Mouse (Mus musculus) c-Kit-positive CD71-negative TER-119-negative erythroid progenitor cells, embryonic 14.5 days (primary cell): ENCODE measurements at regions not wholly inside any gene's neighbourhood (a gene's known extent, or its start where the extent isn't known, plus 50 kb on each side); places are given as distances from the start of the nearest gene placed in this dataset.

Experiments
- DNase-seq: peaks from one replicate; pipeline ENCODE4 v3.0.0-alpha.2; 2013; ENCODE audit warnings: low read depth

DNA sequence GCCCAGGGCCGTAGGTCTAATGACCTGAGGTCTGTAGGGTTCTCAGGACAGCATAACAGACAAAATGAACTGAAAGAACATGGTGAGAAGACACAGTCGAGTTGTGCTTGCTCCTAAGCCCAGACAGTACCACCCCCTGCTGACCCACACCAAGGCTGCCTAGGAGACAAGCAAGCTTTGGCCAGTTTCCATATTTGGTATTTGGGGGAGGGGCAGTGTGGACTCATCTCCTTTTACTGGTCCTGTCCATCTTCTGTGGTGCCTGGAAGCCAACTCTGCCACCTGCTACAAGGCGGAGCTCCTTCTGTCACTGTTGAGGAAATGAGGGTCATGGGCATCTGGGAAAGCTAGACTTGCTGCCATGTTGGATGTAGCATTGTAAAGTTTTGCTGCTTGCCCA is 68.9 kb downstream of the Tex29 start:
- no peak for DNase-seq

DNA sequence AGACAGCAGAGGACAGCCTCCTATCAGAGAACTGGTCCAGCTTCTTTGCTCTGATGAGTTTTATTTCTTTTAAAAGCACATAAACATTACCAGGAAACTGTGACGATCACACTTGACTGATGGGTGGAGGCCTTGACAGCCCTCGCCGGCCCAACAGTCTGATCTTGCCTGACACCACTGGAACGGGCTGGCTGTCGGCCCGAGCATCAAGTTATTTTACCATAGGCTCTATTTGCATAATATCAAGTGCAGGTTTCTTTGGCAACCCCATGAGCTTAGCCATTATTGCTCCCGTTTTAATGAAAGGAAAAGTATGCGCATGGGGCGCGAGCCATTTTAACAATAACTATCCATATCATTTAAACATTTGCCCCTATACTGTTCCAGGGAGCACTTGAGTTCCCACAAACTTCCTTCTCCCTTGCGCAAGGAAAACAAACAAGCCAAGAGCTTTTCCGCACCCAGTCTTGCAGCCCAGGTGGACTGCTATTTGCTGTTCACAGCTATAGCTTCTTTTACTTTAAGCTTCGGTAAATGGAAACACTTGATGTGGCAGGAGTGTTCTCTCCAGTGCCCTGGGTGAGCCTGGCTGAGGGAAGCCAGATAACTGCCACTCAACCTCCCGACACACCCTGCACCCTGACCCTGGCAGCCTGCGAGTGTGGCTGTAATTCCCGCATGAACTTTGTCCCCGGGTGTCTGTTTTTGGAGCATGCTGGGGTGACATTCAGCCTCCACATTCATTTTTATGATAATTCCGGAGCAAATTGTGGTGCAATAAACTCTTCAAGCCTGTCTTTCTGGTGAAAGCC is 71.6 kb downstream of the Tex29 start:
- no peak for DNase-seq

- DNase-seq = no peak
Observed at GRCm38 (mm10) chr8:11912451-11913128, 72.3 kb downstream of the Tex29 start.

DNA sequence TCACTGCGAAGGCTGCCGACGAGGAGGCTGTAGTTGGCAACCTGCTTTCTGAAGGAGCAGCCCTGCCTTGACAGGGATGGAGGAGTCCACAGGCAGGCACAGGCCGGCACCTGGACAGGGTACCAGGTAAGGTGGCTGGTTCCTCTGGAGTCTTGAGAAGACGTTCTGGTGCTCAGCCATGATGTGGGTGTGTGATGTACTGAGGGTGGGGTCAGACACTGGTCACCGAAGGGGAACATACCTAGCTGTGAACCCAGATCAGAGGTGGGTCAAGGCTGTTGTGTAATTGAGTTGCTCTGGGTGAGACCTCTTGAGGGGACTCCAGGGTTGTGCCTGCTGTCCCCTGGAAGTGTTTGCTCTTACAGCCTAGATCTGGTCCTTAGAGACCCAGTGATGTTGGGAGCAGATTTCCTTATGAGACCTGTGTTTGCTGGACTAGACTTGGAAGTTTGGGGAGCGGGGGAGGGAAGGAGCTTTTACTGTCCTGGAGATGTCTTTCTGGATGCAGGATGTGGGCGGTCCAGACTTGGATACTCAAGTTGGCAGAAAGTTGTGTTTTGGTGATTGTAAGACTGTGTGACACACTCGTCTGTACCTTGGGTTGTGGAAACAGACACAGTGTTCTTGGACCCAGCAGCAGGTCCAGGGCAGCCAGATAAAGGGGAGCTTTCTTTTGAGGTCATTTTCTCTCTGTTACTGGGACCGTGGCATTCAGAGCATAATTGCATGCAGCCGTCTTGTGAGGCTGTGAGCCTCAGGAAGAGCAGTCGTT is 73.0 kb downstream of the Tex29 start:
- no peak for DNase-seq

- DNase-seq = no peak
Observed at GRCm38 (mm10) chr8:11914131-11914530, 73.9 kb downstream of the Tex29 start.

GRCm38 (mm10) chr8:11914681-11915474 is 74.6 kb downstream of the Tex29 start:
- DNase-seq = no peak

DNA sequence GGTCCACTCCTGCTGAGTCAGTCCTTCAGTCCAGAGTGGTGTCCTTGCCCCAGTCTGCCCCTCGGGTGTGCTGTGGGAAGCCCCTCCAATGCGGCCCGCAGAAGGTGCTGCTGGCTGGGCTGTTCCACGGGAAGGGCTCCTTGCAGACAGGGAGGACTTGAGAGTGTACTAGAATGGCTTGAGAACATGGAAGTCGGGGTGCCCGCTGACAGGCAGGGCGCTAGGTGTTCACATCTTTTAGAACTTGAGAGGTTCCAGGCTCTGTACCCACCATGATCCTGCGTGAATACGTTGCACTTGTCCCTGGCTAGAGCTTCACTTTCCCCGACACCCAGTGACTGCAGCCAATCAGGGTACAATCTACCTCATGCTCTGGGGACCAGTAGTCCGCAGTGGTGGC is 75.4 kb downstream of the Tex29 start:
- no peak for DNase-seq

DNA sequence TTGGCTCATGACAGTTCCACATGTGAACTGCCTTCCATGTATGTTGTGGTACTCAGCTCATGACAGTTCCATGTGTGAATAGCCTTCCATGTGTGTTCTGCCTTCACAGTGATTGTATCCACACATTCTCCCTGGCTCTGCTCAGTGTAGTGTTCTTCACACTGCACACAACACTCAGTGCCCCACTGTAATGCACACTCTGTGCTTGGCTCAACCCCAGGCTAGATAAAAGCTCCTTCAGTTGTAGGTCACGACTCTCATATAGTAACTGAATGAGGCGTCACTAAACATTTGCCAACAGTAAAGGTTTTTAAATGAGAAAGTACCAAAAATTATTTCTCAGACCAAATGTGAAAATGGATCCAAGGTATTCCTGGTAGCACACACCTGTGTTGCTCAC is 79.6 kb downstream of the Tex29 start:
- DNase-seq = no peak

GRCm38 (mm10) chr8:11923115-11923514 is 82.8 kb downstream of the Tex29 start:
- no peak for DNase-seq

DNA sequence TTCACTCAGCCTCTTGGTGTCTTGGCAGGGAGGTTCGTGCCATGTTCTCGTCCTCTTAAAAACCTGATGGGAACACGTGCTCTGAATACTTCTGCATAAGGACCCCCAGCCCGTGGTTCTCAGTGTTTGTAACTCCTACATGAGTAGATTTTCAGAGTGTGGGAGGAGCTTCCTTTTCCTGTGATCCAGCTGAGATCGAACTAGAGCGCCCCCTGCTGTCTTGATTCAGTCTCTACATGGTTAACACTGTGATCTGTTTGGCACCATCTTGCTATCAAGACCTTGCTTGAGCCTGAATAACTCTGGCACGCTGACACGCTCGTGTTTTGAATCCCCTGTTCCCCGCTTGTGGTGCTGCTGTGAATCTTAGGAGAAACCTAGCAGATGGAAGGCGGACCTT is 83.9 kb downstream of the Tex29 start:
- DNase-seq = peak; percentile 35

DNA sequence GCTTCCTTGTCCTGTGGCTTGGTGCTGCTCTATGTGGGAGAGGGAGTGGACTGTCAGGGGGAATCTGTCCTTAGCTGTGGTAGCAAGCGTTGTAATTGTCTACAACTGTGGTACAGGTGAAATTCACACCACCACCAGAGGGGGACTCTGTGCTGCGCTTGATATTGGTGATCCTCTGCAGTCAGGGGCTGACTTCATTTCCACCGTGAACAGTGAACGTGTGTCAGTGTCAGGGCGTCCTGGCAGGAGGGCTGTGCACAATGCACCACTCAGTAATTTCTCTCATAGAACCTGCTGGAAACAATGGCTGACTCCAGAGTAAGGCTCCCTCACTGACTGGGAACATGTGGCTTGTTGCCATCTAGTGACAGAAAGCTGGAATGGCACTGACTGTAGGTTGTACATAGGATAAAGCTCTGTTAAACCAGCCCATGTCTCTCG is 102.6 kb downstream of the Tex29 start:
- DNase-seq = peak; percentile 13

DNA sequence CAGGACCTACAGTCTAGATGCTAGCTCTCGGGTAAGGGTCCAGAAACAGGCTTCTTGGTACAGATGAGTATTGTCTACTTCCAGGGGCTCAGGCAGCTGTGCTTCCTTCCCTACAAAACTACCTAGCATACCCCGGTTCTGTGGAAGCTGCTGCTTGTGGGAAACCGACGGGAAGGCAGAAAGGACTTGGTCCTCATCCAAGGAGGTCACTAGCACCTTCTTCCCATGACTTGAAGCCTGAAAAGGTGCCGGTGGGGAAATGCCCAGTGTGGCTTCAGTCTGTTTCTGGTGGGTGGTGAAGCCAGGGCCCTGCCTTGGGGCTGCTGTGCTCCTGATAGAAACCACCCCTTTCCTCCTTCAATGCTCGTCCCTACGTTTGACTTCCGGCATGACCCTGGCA is 107.5 kb downstream of the Tex29 start:
- no peak for DNase-seq

- no peak for DNase-seq
Observed at GRCm38 (mm10) chr8:11956268-11956667, 116.0 kb downstream of the Tex29 start.

DNA sequence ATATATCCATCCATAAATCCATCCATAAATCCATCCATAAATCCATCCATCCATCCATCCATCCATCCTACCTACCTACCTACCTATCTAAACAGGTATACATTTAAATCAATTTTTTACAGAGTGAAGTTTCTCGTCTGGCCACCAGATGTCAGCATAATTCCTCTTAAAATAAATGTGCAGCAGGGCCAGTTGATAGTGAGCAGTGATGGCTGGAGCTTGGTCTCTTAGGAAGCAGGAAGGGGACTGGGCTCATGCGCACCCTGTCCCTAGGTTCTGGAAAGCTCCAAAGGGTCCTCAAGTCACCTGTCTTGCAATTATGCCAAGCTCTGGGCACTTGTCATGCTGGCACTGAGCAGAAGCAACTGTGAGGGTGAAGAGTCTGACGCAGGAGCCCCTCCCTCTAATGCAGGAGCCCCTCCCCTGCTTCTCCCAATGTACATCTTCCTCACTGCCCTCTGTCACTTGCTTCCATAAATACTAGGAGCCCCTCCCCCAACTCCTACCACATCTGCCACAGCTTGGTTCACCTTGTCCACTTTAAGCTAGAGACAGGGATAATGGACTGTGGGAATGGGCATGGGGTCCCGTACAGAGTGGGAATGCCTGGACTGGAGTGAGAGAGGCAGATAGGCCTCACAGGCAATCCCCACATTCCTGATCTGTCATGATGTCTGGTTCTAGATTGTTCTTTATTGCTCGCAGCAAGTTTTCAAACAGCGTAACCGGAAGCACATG is 116.9 kb downstream of the Tex29 start:
- peak; percentile 10 for DNase-seq

- no peak for DNase-seq
Observed at GRCm38 (mm10) chr8:11958176-11958575, 117.9 kb downstream of the Tex29 start.

DNA sequence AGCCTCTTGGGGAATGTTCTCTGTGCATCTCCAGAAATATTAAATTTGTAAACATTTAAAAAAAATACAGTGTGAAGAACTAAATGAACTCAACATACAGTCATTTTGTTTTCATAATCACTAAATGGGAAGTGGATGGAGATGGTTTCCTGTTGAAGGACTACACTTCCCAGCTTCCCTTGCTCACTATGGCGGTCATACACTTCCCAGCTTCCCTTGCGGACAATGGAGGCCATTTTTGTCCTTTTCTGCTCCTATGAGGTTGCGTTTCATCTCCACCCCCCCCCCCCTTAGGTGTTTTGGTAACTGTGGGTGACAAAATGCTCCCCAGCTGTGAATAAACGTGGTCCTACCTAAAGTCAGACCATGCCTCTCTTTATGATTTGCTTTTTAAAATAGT is 119.2 kb downstream of the Tex29 start:
- DNase-seq = no peak

DNA sequence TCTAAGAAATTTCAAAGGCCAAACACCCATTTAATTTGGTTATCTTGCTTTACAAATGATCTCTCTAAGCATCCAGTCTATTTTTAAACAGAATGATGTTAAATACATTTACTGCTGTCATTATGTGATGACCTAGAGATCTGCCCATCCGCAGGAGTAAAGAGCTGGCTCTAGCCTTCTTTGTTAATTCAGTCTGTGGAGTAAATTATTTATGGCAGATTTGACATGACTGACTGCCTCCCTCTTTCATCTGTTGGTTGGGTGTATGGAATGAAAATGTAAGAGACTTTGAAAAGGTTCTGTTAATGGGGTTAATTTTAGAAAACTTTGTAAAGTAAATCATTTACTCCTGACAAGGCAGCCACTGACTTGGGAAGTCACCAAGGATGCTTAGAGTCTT is 123.3 kb downstream of the Tex29 start:
- DNase-seq = no peak

GRCm38 (mm10) chr8:11967670-11968069 is 127.4 kb downstream of the Tex29 start:
- DNase-seq = no peak

DNA sequence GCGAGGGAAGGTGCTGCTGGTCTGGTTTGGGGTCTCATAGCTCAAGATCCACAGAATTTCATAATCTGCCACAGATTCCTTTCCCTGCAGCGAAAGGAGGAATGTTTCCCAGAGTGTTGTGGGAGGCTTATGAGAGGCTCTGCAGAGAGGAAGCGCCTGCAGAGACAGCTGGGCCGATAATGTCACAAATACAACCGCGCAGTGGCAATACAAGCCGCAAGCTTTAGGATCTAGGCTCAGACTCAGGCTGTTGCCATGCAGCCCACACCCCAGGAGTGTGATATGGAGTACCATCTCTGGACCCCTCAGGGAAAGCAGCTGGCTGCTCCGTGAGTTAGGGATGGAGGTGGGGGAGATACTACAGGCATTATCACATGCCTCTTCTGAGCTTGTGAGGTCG is 130.2 kb downstream of the Tex29 start:
- no peak for DNase-seq

DNA sequence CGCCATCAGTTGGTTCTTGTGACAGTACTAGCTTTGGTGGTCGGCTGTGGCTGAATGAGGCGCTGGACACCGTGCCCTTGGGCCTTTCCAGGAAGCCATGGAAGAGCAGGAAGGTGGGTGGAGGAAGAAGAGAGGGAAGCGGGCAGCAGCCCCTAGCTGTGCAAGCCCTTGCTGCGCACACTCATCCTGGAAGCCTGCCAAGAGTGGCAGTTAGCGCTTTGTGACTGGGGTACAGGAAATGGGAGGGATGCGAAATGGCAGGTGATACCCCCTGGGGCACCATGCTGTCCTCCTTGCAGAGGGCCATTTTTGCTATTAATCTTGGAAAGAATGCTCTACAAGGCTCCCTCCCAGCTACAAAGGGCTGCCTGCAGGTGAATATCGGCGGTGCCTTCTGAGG is 133.2 kb downstream of the Tex29 start:
- DNase-seq = no peak

DNA sequence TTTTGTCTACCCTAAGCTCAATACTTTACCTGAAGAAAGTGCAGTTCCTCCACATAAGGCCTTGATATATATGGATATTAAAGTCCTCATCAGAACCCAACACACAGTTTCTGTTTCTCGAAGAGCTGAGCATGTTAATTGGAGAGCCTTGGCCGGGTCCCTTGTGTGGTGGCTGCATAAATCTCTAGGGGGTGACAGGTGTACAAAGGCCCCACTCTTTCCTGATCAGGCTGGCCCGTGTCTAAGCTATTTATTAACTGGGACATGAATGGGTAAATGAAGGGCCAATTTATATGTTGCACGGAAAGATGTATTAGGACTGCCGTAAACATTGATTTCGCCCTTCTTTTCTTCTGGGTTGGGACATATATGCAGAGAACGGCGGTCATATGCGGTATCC is 136.8 kb downstream of the Tex29 start:
- DNase-seq = no peak
